Mouse (Mus musculus) neural tube, embryonic 14.5 days (tissue): Measurements from ENCODE around the gene Pard6a. TPM values are rescaled to one million over a fixed set of nuclear protein-coding genes. Genes with fewer than 3 reads are reported as not detected.

Experiments used
- ATAC-seq: fragments of 200-750 bp; cut with Nextera tagmentation; 2 replicates; pipeline ENCODE4 v1.8.0; 2017; ENCODE audit warnings: low read depth, mild to moderate bottlenecking, moderate TSS enrichment, moderate library complexity
- H3K27ac ChIP-seq: fragments of 300-500 bp; sonication (generic); 2 replicates; pipeline ENCODE4 v1.5.1; 2014; ENCODE audit warnings: low read depth, mild to moderate bottlenecking, control low read depth, low read length, moderate library complexity, mixed read lengths
- H3K27me3 ChIP-seq: fragments of 300-500 bp; sonication (generic); 2 replicates; pipeline ENCODE4 v1.6.1; 2014; ENCODE audit warnings: low read length; ENCODE audit not compliant: control insufficient read depth, insufficient read depth
- H3K36me3 ChIP-seq: fragments of 300-500 bp; sonication (generic); 2 replicates; pipeline ENCODE4 v1.6.1; 2014; ENCODE audit warnings: low read length, mixed read lengths; ENCODE audit not compliant: control insufficient read depth, insufficient read depth
- H3K4me1 ChIP-seq: fragments of 300-500 bp; sonication (generic); 2 replicates; pipeline ENCODE4 v1.6.1; 2014; ENCODE audit warnings: low read length; ENCODE audit not compliant: control insufficient read depth, insufficient read depth
- H3K4me2 ChIP-seq: fragments of 300-500 bp; sonication (generic); 2 replicates; pipeline ENCODE4 v1.6.1; 2014; ENCODE audit warnings: mild to moderate bottlenecking, low read depth, low read length, control low read depth
- H3K4me3 ChIP-seq: fragments of 300-500 bp; sonication (generic); 2 replicates; pipeline ENCODE4 v1.5.1; 2014; ENCODE audit warnings: low read depth, low read length, control low read depth, mixed read lengths
- H3K9ac ChIP-seq: fragments of 300-500 bp; sonication (generic); replicated peaks from 2 replicates; pipeline ENCODE4 v1.6.1; 2014; ENCODE audit warnings: low read depth, mild to moderate bottlenecking, control low read depth, low read length, mixed read lengths
- H3K9me3 ChIP-seq: fragments of 300-500 bp; sonication (generic); 2 replicates; pipeline ENCODE4 v1.6.1; 2016; ENCODE audit warnings: low read length; ENCODE audit not compliant: control insufficient read depth
- WGBS: fragments of 180-500 bp; shearing (Covaris S2); extraction: QIAGEN DNeasy Blood & Tissue Kit; methylation state at CpG from one replicate; pipeline ENCODE4 v1.1.7; 2014; 5-methylcytosine and 5-hydroxymethylcytosine counted together
- polyA plus RNA-seq: library from polyadenylated mRNA; unstranded; fragments of >200 nt; fragmentation: Nextera tagmentation; extraction: Ambion mirVana; gene quantifications from 2 replicates; pipeline ENCODE4 v1.2.1, GENCODE M21; 2014

Gene Pard6a
- polyA plus RNA-seq, 1 experiment from 2014 or later = 60.6 TPM

- WGBS = 1% methylated on average over 55 of the region's 55 CpGs
- Histone ChIP-seq H3K27ac (no peak within 1 kb of the TSS), H3K4me1 (peaks cover 11% of the 10 kb centered on the region; the same call in 1 of the 2 replicates), H3K4me3 (peak within 1 kb of the TSS; percentile 46), H3K27me3 (no peaks in the 10 kb centered on the region), H3K4me2 (peak within 1 kb of the TSS; percentile 81), H3K9ac (peak within 1 kb of the TSS; percentile 26), H3K36me3 (no peaks in the 10 kb centered on the region), H3K9me3 (no peaks in the 10 kb centered on the region)
- ATAC-seq = peak; percentile 81
Observed at GRCm38 (mm10) chr8:105707498-105708403, 6.8 kb downstream of the Pard6a start, which contains the start of the genes 4933405L10Rik and Enkd1. 4933405L10Rik (plus strand) TSS chr8:105707655. Enkd1 (minus strand) TSS chr8:105708210.

- Histone ChIP-seq H3K27ac (no peak overlapping the region), H3K4me2 (no peak overlapping the region), H3K4me1 (peaks cover 11% of the 10 kb centered on the region; the same call in 1 of the 2 replicates), H3K36me3 (no peaks in the 10 kb centered on the region), H3K4me3 (no peak overlapping the region), H3K9me3 (no peaks in the 10 kb centered on the region), H3K9ac (no peak overlapping the region), H3K27me3 (no peaks in the 10 kb centered on the region)
- 89% methylated on average over 8 of the region's 8 CpGs for WGBS
- ATAC-seq = no peak
Observed at GRCm38 (mm10) chr8:105708675-105709074, 7.7 kb downstream of the Pard6a start.

GRCm38 (mm10) chr8:105709317-105709716 is 8.4 kb downstream of the Pard6a start:
- H3K27me3 ChIP-seq = no peaks in the 10 kb centered on the region
- H3K4me2 ChIP-seq = no peak overlapping the region
- no peaks in the 10 kb centered on the region for H3K9me3 ChIP-seq
- no peak overlapping the region for H3K4me3 ChIP-seq
- H3K9ac ChIP-seq = no peak overlapping the region
- peaks cover 11% of the 10 kb centered on the region; the same call in 1 of the 2 replicates for H3K4me1 ChIP-seq
- H3K36me3 ChIP-seq = no peaks in the 10 kb centered on the region
- no peak for ATAC-seq
- WGBS = 79% methylated on average over 14 of the region's 14 CpGs
- H3K27ac ChIP-seq = no peak overlapping the region

DNA sequence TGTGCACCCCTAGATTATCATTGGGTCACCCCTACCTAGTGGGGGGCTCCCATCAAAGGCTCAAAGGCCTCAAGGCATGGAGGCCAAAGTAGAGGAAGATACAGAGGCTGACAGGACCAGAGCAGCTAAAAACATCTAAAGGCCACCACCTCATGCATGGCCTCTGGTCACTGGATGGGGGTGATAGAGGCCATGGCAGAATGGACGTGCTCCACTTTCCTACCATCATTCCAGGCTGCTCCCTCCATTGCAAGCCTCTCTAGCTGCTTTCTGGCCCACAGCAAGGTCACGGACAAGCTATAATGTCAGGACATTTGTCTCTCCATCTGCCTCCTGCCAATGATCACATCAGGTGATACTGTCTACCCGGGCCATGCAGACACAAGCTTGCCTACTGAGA is 11.3 kb downstream of the Pard6a start:
- H3K9me3 ChIP-seq = no peaks in the 10 kb centered on the region
- peaks cover 3% of the 10 kb centered on the region; the same call in 1 of the 2 replicates for H3K4me1 ChIP-seq
- ATAC-seq = no peak
- H3K27ac ChIP-seq = no peak overlapping the region
- H3K36me3 ChIP-seq = peaks cover 10% of the 10 kb centered on the region
- H3K4me2 ChIP-seq = no peak overlapping the region
- H3K9ac ChIP-seq = no peak overlapping the region
- no peak overlapping the region for H3K4me3 ChIP-seq
- 86% methylated on average over 3 of the region's 3 CpGs for WGBS
- no peaks in the 10 kb centered on the region for H3K27me3 ChIP-seq

GRCm38 (mm10) chr8:105714139-105714538 is 13.2 kb downstream of the Pard6a start:
- 10% methylated on average over 3 of the region's 3 CpGs for WGBS
- Histone ChIP-seq H3K4me3 (no peak overlapping the region), H3K4me1 (no peaks in the 10 kb centered on the region), H3K9me3 (no peaks in the 10 kb centered on the region), H3K9ac (no peak overlapping the region), H3K27me3 (no peaks in the 10 kb centered on the region), H3K27ac (no peak overlapping the region), H3K4me2 (no peak overlapping the region), H3K36me3 (peaks cover 11% of the 10 kb centered on the region)
- peak; percentile 25; the same call in 1 of the 2 replicates for ATAC-seq

DNA sequence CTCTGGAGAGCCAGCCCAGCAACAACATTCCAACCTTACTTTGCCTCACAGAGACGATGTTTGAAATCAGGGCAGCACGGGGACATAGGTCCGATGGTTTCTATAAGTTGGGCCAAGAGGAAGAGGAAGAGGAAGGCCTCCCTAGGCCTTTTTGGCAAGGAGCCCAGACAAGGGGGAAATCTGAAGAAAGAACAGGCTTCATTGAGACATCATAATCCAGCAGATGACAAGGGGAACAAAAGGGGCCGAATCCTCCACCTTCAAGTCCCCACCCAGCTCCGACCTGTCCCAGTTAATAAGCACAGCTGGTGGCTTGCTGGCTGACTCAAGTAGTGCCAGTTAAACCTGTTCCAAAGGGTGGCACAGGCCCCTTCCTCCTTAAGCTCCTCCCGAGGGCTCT is 14.1 kb downstream of the Pard6a start:
- WGBS = 81% methylated on average over 6 of the region's 6 CpGs
- Histone ChIP-seq H3K4me2 (no peak overlapping the region), H3K27me3 (no peaks in the 10 kb centered on the region)

DNA sequence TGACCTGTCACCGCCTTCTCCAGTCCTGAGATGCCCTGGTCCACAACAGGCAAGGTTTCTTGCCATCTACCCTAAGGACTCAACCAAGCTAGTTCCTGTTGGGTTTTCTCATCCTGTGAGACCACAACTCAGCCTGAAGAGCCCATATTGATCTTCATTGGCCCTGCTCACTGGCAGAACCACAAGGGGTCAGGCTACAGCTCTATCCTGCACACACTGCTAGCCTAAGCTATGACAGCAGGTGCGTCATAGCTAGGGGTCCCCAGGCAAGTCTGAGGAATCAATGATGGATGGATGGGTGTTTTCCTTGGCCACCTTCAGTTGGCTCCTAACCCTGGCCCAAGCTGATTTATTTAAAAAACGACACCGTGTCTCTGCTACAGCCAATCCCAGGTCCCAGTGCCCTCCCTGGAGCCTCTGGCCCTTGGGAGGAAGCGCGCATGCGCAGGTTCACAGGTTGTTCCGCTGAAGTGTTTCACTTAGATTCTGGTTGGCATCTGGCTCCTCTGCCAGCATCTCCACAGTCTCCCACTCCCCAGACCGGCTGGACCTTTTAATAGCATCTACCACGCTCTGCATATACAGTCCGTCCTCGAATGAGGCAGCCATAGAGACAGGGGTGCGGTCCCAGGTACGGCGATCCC is 15.5 kb downstream of the Pard6a start:
- Histone ChIP-seq H3K36me3 (peaks cover 11% of the 10 kb centered on the region), H3K4me2 (no peak overlapping the region), H3K9ac (no peak overlapping the region), H3K9me3 (no peaks in the 10 kb centered on the region), H3K27ac (no peak overlapping the region), H3K27me3 (no peaks in the 10 kb centered on the region), H3K4me1 (no peaks in the 10 kb centered on the region), H3K4me3 (no peak overlapping the region)
- ATAC-seq = no peak
- WGBS = 97% methylated on average over 15 of the region's 15 CpGs

More for the DNA sequence above, 14.1 kb downstream of the Pard6a start:
- Histone ChIP-seq H3K4me1 (no peaks in the 10 kb centered on the region), H3K9ac (no peak overlapping the region), H3K9me3 (no peaks in the 10 kb centered on the region), H3K4me3 (no peak overlapping the region), H3K36me3 (peaks cover 11% of the 10 kb centered on the region), H3K27ac (no peak overlapping the region)
- no peak for ATAC-seq

GRCm38 (mm10) chr8:105719637-105720036 is 18.7 kb downstream of the Pard6a start:
- peaks cover 25% of the 10 kb centered on the region for H3K36me3 ChIP-seq
- ATAC-seq = no peak
- H3K4me3 ChIP-seq = no peak overlapping the region
- H3K27me3 ChIP-seq = no peaks in the 10 kb centered on the region
- H3K4me1 ChIP-seq = no peaks in the 10 kb centered on the region
- 92% methylated on average over 4 of the region's 4 CpGs for WGBS
- no peak overlapping the region for H3K9ac ChIP-seq
- no peak overlapping the region for H3K4me2 ChIP-seq
- no peak overlapping the region for H3K27ac ChIP-seq
- H3K9me3 ChIP-seq = no peaks in the 10 kb centered on the region

DNA sequence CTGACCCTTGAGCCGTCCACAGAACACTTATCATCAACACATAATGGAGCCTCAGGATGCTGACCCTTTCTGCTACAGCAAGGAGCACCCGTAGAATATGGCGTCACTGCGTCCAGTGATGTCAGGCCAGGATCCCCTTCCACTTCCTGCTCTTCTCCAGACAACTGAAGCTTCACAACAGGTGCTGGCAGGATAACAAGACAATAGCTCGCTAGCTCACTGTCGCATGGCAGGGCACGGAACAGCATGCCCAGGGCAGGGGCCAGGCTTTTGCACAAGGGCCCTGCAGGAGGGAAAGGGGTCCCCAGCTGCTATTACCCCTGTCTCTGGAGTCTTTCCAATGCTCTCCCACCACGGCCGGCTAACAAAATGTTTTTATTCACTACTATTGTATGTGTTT is 21.9 kb downstream of the Pard6a start:
- no peak overlapping the region for H3K27ac ChIP-seq
- no peaks in the 10 kb centered on the region for H3K27me3 ChIP-seq
- 92% methylated on average over 9 of the region's 9 CpGs for WGBS
- no peaks in the 10 kb centered on the region for H3K4me1 ChIP-seq
- no peak overlapping the region for H3K4me3 ChIP-seq
- no peak overlapping the region for H3K4me2 ChIP-seq
- no peaks in the 10 kb centered on the region for H3K9me3 ChIP-seq
- peaks cover 31% of the 10 kb centered on the region for H3K36me3 ChIP-seq
- ATAC-seq = no peak
- H3K9ac ChIP-seq = no peak overlapping the region
